Mouse (Mus musculus) bone marrow, adult 2 months (tissue): Measurements from ENCODE around the gene Scgb1a1.

ENCODE experiments used
- CTCF ChIP-seq: fragments of 200-500 bp; IDR thresholded peaks from 2 replicates; pipeline ENCODE4 v1.5.1; 2011; ENCODE audit warnings: low read length, control low read depth; ENCODE audit not compliant: control insufficient read depth, insufficient read depth
- POLR2A ChIP-seq: fragments of 200-500 bp; IDR thresholded peaks from 2 replicates; pipeline ENCODE4 v1.6.1; 2011; ENCODE audit warnings: low read depth, mild to moderate bottlenecking, control low read depth, low read length, borderline replicate concordance; ENCODE audit not compliant: control insufficient read depth

- TF ChIP-seq POLR2A, result no peak
- no peak for TF ChIP-seq CTCF
Measured at GRCm38 (mm10) chr19:9099751-9100150, 12.0 kb upstream of the Scgb1a1 start.
